8 mouse cellular contexts compared by ENCODE assay signal in genomic region chr7:122067517-122068381, GRCm38 (mm10). TPM values are rescaled to one million over a fixed set of nuclear protein-coding genes. Genes with fewer than 3 reads are reported as not detected.
DNase-seq lines count a peak whose midpoint lies in the region; ATAC-seq lines count a peak whose summit lies in the region.

No protein-coding gene starts in this region.

- H3K27ac ChIP-seq in forebrain, embryonic 15.5 days (replicated peaks) = peak overlapping the region; percentile 98
- H3K27ac ChIP-seq in midbrain, embryonic 16.5 days (ENCODE audit: low read length) = peak overlapping the region; percentile 97

- no peaks in the 10 kb centered on the region for H3K9me3 ChIP-seq in forebrain, embryonic 15.5 days
- H3K9me3 ChIP-seq in midbrain, embryonic 16.5 days (replicated peaks; ENCODE audit: control insufficient read depth, low read length, poor library complexity, severe bottlenecking) = no peaks in the 10 kb centered on the region

- H3K27me3 ChIP-seq in forebrain, embryonic 15.5 days = no peaks in the 10 kb centered on the region
- no peaks in the 10 kb centered on the region for H3K27me3 ChIP-seq in midbrain, embryonic 16.5 days (ENCODE audit: control insufficient read depth, insufficient read depth, low read depth, low read length)

- ATAC-seq in frontal cortex, adult (ENCODE audit: low TSS enrichment) = peak; percentile 9; the same call in 1 of the 2 replicates
- ATAC-seq in forebrain, embryonic 15.5 days (replicated peaks) = peak; percentile 51; the same call in 1 of the 2 replicates
- ATAC-seq in midbrain, embryonic 16.5 days = peak; percentile 68

- H3K4me2 ChIP-seq in forebrain, embryonic 15.5 days (replicated peaks) = peak overlapping the region; percentile 54
- H3K4me2 ChIP-seq in midbrain, embryonic 16.5 days (ENCODE audit: low read length) = peak overlapping the region; percentile 88

- H3K4me3 ChIP-seq in forebrain, embryonic 15.5 days = peak overlapping the region; percentile 99
- peak overlapping the region; percentile 97 for H3K4me3 ChIP-seq in midbrain, embryonic 16.5 days (ENCODE audit: low read depth, low read length)

- no peak for DNase-seq in frontal cortex, adult 2 months (ENCODE audit: extremely low spot score in 1 of 2, low spot score in 1 of 2)
- DNase-seq in thymus, postnatal 0 days (ENCODE audit: low spot score) = peak; percentile 4
- DNase-seq in thymus, postnatal 25 days = no peak
- DNase-seq in kidney, postnatal 14 days = peak; percentile 12
- no peak for DNase-seq in adrenal gland, postnatal 25 days

- peaks cover 32% of the 10 kb centered on the region for H3K4me1 ChIP-seq in forebrain, embryonic 15.5 days
- H3K4me1 ChIP-seq in midbrain, embryonic 16.5 days (ENCODE audit: control insufficient read depth, insufficient read depth, low read length) = peaks cover 26% of the 10 kb centered on the region

- H3K9ac ChIP-seq in forebrain, embryonic 15.5 days (replicated peaks) = peak overlapping the region; percentile 96
- H3K9ac ChIP-seq in midbrain, embryonic 16.5 days (ENCODE audit: low read depth, low read length) = peak overlapping the region; percentile 93

- H3K36me3 ChIP-seq in forebrain, embryonic 15.5 days = peaks cover 39% of the 10 kb centered on the region
- H3K36me3 ChIP-seq in midbrain, embryonic 16.5 days (ENCODE audit: control insufficient read depth, insufficient read depth, low read length) = peaks cover 13% of the 10 kb centered on the region; the same call in 1 of the 2 replicates

- WGBS in forebrain, embryonic 15.5 days = 2% methylated on average over 44 of the region's 58 CpGs
- WGBS in midbrain, embryonic 16.5 days = 2% methylated on average over 58 of the region's 58 CpGs

RNA-seq across cellular contexts. Expression of gene Ears2, which starts 0.7 kb away (rescaled TPM):
- 5.6 and 6.0 TPM in 2 replicates for polyA plus RNA-seq in frontal cortex, adult 2 months (2012; rRNA removed)
- polyA plus RNA-seq in thymus, postnatal 0 days (2015; fragmentation: Nextera tagmentation; extraction: Ambion mirVana) = 8.9 and 9.2 TPM in 2 replicates
- polyA plus RNA-seq in forebrain, embryonic 15.5 days (2015; fragmentation: Nextera tagmentation; extraction: Ambion mirVana) = 11.6 and 12.7 TPM in 2 replicates
- 8.9 and 9.4 TPM in 2 replicates for polyA plus RNA-seq in midbrain, embryonic 16.5 days (2015; fragmentation: Nextera tagmentation; extraction: Ambion mirVana)
- total RNA-seq in adrenal gland, postnatal 25 days (2021) = 18.5 and 19.7 TPM in 2 replicates

RNA-seq across cellular contexts. Expression of gene Ubfd1, which starts 0.8 kb away (rescaled TPM):
- 40.0 and 42.5 TPM in 2 replicates for polyA plus RNA-seq in frontal cortex, adult 2 months (2012; rRNA removed)
- polyA plus RNA-seq in thymus, postnatal 0 days (2015; fragmentation: Nextera tagmentation; extraction: Ambion mirVana) = 37.5 and 39.5 TPM in 2 replicates
- 61.3 and 65.2 TPM in 2 replicates for polyA plus RNA-seq in forebrain, embryonic 15.5 days (2015; fragmentation: Nextera tagmentation; extraction: Ambion mirVana)
- 75.7 and 81.6 TPM in 2 replicates for polyA plus RNA-seq in midbrain, embryonic 16.5 days (2015; fragmentation: Nextera tagmentation; extraction: Ambion mirVana)
- total RNA-seq in adrenal gland, postnatal 25 days (2021) = 53.2 and 56.1 TPM in 2 replicates

RNA-seq across cellular contexts. Expression of gene Ndufab1, which starts 33.9 kb away (rescaled TPM):
- 231 and 248 TPM in 2 replicates for polyA plus RNA-seq in frontal cortex, adult 2 months (2012; rRNA removed)
- polyA plus RNA-seq in thymus, postnatal 0 days (2015; fragmentation: Nextera tagmentation; extraction: Ambion mirVana) = 641 and 688 TPM in 2 replicates
- polyA plus RNA-seq in forebrain, embryonic 15.5 days (2015; fragmentation: Nextera tagmentation; extraction: Ambion mirVana) = 525 and 527 TPM in 2 replicates
- polyA plus RNA-seq in midbrain, embryonic 16.5 days (2015; fragmentation: Nextera tagmentation; extraction: Ambion mirVana) = 582 and 601 TPM in 2 replicates
- total RNA-seq in adrenal gland, postnatal 25 days (2021) = 407 and 491 TPM in 2 replicates

RNA-seq across cellular contexts. Expression of gene Gga2, which starts 46.7 kb away (rescaled TPM):
- polyA plus RNA-seq in frontal cortex, adult 2 months (2012; rRNA removed) = 29.2 and 34.3 TPM in 2 replicates
- polyA plus RNA-seq in thymus, postnatal 0 days (2015; fragmentation: Nextera tagmentation; extraction: Ambion mirVana) = 27.0 and 27.9 TPM in 2 replicates
- polyA plus RNA-seq in forebrain, embryonic 15.5 days (2015; fragmentation: Nextera tagmentation; extraction: Ambion mirVana) = 66.7 and 69.4 TPM in 2 replicates
- 50.5 and 58.6 TPM in 2 replicates for polyA plus RNA-seq in midbrain, embryonic 16.5 days (2015; fragmentation: Nextera tagmentation; extraction: Ambion mirVana)
- total RNA-seq in adrenal gland, postnatal 25 days (2021) = 16.6 and 17.6 TPM in 2 replicates

Comparison
In these comparisons a context has a peak if more than half of its experiments do, and no peak if none do; other contexts are left out.
1. DNase-seq: peak in thymus, postnatal 0 days (single experiment) and kidney, postnatal 14 days (single experiment); none in frontal cortex, adult 2 months (0 of 2), thymus, postnatal 25 days (single experiment) and adrenal gland, postnatal 25 days (single experiment).
2. ATAC-seq: peak in every context shown above with its lines; median percentile 68 in midbrain, embryonic 16.5 days; 51 in forebrain, embryonic 15.5 days; 9 in frontal cortex, adult.